Mouse (Mus musculus) testis, adult 10 weeks (tissue): ENCODE measurements around the gene Adat3. TPM values are rescaled to one million over a fixed set of nuclear protein-coding genes. Genes with fewer than 3 reads are reported as not detected.

Experiments used
- polyA plus RNA-seq: library from polyadenylated mRNA; stranded (reverse); fragments of 350-450 nt; fragmentation: Illumina TruSeq; extraction: RNeasy Lipid Tissue Mini Kit (QIAGEN cat#74804); gene quantifications from one replicate; pipeline ENCODE4 v1.2.3, GENCODE M21; 2014; ENCODE audit warnings: low read depth, low replicate concordance

The Adat3 gene
- polyA plus RNA-seq, result not detected

DNA sequence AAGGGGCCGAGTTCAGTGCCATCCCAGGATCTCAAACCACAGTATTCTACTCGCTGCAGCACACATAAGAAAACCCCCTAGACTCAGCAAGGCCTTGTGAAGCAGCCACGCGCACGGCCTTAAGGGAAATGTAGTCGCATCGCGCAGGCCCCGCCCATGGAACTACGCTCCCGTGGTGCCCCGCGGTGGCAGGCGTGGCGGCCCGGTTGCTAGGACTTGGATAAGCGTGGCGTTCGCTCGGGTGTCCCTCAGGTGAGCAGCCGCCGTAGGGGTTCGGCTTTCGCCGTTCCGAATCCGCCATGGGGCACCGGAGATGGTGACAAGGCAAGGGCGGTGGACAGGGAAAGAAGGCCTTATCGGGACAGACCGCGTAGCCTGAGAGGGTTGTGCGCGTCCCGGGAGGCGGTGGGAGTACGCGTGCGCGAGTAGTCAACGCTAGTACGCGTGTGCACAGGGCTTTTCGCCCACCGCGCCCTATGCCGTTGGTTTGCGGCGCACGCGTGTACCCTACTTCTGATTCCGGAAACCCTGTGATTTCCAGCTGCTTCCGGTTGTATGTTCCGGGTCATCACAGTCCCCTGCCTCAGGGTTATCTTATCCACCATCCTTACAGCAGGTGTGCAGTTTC, at the start of gene Adat3, which contains the start of gene Scamp4:
TSS of gene Adat3 (plus strand) at position 183 of the 628 bp plus-strand sequence.
TSS of gene Scamp4 (plus strand) at position 175 of the 628 bp plus-strand sequence.

DNA sequence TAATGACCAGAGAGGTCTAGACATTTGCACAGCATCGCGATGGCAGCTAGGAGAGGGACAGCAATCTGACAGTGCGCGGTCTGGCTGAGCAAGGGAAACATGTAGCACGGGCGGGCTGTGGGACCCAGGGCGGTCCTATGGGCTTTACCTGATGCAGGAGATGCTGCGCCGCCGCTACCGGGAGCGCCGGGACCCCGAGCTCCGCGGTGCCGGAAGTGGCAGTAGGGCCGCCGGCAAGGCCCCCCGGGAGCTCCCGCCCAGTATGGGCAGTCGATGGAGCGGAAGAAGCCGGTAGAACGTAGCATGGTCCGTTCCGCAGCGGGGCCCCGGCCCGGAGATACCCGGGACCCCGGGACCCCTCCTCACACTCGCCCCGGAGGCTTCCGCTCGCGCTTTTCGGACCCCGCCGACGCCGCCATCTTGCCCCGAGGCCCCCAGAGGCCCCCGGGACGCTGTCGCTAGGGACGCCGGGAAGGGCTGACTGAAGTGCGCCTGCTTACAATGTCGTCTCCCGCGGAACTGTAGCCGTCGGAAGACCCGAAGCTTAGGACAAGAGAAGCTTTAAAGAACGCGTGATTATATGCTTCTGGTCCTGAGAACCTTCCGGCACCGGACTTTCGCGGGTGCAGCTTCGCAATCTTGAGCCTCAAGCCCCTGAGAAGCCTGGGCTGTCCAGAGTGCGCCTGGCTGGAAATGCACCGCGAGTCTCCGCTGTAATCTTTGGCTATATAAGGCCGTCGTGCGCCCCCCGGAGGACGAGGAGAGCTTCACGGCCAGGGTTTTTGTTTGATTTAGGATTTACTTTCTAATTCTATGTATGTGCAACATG, 41.4 kb upstream of the Adat3 start, which contains the start of gene Rexo1:
TSS of gene Rexo1 (minus strand) at position 445 of the 829 bp plus-strand sequence.

DNA sequence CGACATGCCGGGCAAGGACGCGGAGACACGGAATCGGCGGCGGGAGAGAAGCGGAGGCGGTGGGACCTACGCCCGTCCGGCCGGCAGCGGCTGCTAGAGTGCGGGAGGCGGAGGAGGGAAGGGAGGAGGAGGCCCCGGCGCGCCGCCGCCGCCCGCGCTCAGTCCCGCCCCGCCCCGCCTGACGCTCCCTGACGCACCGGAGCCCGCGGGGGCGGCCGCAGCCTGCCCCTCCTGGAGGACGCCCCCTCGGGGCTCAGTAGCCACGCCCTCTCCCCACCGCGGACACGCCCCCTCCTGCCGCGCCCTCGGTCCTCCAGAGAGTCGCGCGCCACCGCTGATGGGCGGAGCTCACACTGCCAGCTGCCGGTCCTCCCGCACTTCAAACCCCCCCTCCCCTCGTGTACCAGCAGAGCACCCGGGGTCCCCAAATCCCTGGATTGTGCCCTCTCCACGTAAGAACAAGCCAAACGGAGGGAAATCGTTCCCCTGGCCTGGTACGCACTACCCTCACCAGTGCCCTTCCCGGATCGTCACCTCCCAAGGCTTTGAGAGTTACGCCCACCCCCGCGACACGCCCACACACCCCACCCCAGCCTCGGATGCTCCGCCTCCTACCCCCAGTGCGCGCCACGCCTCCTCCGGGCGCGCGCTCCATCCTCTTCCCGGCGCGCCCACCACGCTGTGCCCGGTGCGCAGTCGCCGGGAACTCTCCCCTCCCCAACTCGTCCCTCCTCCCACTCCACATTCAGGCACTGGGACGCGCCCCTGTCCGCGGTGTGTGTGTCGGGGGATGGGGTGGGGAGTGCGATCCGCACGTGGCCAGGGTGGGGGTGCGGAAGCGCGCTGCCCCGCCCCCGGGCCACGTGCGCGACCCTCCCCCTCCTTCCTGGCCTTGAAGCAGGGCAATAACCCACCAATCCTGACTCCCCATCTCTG, 25.2 kb upstream of the Adat3 start, which contains the start of gene Klf16:
TSS of gene Klf16 (minus strand) at position 127 of the 936 bp plus-strand sequence.

GRCm38 (mm10) chr10:80589879-80590854, 12.5 kb upstream of the Adat3 start, which contains the start of gene Abhd17a:
Gene Abhd17a, minus strand, starts transcription at chr10:80590341.

DNA sequence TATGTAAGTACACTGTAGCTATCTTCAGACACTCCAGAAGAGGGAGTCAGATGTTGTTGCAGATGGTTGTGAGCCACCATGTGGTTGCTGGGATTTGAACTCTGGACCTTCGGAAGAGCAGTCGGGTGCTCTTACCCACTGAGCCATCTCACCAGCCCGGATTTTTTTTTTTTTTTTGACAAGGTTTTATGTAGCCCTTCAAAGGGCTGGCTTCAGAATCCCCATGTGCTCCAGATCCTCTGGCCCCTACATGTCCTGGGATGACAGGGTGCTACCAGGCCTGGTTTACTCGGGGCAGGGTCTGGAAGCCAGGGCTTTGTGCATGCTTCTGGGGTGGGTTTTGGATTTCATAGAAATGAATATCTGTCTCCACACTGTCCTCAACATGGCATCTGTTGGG, 3.0 kb downstream of the Adat3 start, which contains the start of gene Gm49322:
TSS of gene Gm49322 (plus strand) at position 301 of the 400 bp plus-strand sequence.

GRCm38 (mm10) chr10:80622661-80623456, 20.2 kb downstream of the Adat3 start, which contains the start of gene Csnk1g2:
Gene Csnk1g2, plus strand, starts transcription at chr10:80622838.

DNA sequence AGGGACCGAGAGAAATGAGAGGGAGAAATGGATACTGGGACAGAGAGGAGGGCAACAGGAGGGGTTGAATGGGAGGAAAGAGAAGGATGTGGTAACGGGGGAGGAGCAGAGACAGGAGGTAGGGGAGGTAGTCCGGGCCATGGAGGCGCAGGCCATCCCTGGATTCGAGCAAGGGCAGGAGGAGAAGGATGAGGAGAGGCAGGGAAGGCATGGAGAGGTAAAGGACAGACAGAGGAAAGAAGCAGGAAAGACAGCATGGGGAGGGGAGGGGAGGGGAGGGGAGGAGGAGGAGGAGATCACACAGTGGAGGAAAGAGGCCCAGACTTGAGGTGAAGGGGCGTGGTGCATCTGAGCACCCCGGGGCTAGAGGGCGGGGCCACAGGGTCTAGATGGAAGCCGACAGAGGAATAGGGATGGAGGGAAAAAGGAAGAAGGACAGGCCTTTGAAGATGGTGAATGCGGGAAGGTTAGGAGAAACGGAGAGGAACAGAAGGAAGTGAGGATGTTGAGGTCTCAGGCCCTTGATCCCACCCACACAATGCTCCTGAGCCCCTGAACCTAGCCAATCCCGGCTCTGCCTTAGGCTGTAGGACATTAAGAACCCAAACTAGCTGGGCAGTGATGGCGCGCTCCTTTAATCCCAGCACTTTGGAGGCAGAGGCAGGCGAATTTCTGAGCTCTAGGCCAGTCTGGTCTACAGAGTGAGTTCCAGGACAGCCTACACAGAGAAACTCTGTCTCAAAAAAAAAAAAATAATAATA, 54.4 kb downstream of the Adat3 start, which contains the start of gene Btbd2:
TSS of gene Btbd2 (minus strand) at position 209 of the 761 bp plus-strand sequence.

Other genes with a start within 250 kb of the Adat3 start
- gene Plk5, start 246.4 kb upstream of the Adat3 start, polyA plus RNA-seq, result not detected
- gene Mex3d, start 215.2 kb upstream of the Adat3 start, polyA plus RNA-seq, result 15.6 TPM
- 0.49 TPM for gene Mbd3, start 203.3 kb upstream of the Adat3 start, polyA plus RNA-seq
- gene Uqcr11, start 196.1 kb upstream of the Adat3 start, polyA plus RNA-seq, result not detected
- 1.1 TPM for gene Tcf3, start 169.2 kb upstream of the Adat3 start, polyA plus RNA-seq
- not detected for gene Onecut3, start 108.0 kb upstream of the Adat3 start, polyA plus RNA-seq
- 218 TPM for gene Atp8b3, start 63.8 kb upstream of the Adat3 start, polyA plus RNA-seq
- 1.9 TPM for gene Rexo1, start 41.3 kb upstream of the Adat3 start, polyA plus RNA-seq
- 1.7 TPM for gene Klf16, start 25.6 kb upstream of the Adat3 start, polyA plus RNA-seq
- not detected for gene Abhd17a, start 12.5 kb upstream of the Adat3 start, polyA plus RNA-seq
- 0.88 TPM for gene Scamp4, start within 50 bp of the Adat3 start, polyA plus RNA-seq
- gene Gm49322, start 3.1 kb downstream of the Adat3 start, polyA plus RNA-seq, result not detected
- gene Csnk1g2, start 20.0 kb downstream of the Adat3 start, polyA plus RNA-seq, result 6.7 TPM
- 0.13 TPM for gene Btbd2, start 54.2 kb downstream of the Adat3 start, polyA plus RNA-seq
- gene Mknk2, start 75.2 kb downstream of the Adat3 start, polyA plus RNA-seq, result 1.7 TPM
- gene Mob3a, start 99.1 kb downstream of the Adat3 start, polyA plus RNA-seq, result 2.6 TPM
- gene Izumo4, start 99.3 kb downstream of the Adat3 start, polyA plus RNA-seq, result 20.6 TPM
- gene Ap3d1, start 139.4 kb downstream of the Adat3 start, polyA plus RNA-seq, result 18.3 TPM
- gene Dot1l, start 152.3 kb downstream of the Adat3 start, polyA plus RNA-seq, result 7.6 TPM
- 5.3 TPM for gene Sf3a2, start 195.3 kb downstream of the Adat3 start, polyA plus RNA-seq
- gene Plekhj1, start 195.7 kb downstream of the Adat3 start, polyA plus RNA-seq, result 3.8 TPM
- not detected for gene Amh, start 202.4 kb downstream of the Adat3 start, polyA plus RNA-seq
- gene Jsrp1, start 210.6 kb downstream of the Adat3 start, polyA plus RNA-seq, result not detected
- 30.7 TPM for gene Oaz1, start 223.8 kb downstream of the Adat3 start, polyA plus RNA-seq
- 0.06 TPM for gene Lingo3, start 241.2 kb downstream of the Adat3 start, polyA plus RNA-seq